Mouse (Mus musculus) liver, embryonic 14.5 days (tissue): ENCODE measurements around the gene Camk2d.

ENCODE experiments used
- CTCF ChIP-seq: IDR thresholded peaks from 2 replicates; pipeline ENCODE4 v1.5.1; 2016; ENCODE audit warnings: antibody characterized with exemption, low read depth, control low read depth
- EP300 ChIP-seq: IDR thresholded peaks from 2 replicates; pipeline ENCODE4 v1.6.1; 2016; ENCODE audit warnings: antibody characterized with exemption, low read depth

GRCm38 (mm10) chr3:126575927-126576326 lies 20.2 kb upstream of the Camk2d start:
- peak; percentile 34 for TF ChIP-seq CTCF
- TF ChIP-seq EP300 = no peak
